Mouse (Mus musculus) c-Kit-positive CD71-positive TER-119-negative erythroid progenitor cells, embryonic 14.5 days (primary cell): ENCODE results near the gene Cyth4.
A peak's percentile ranks its signal among the peaks of the same experiment; 100 is the strongest.

Source experiments
- DNase-seq: peaks from one replicate; pipeline ENCODE4 v3.0.0-alpha.2; 2013; ENCODE audit warnings: low read depth

The Cyth4 gene

DNA sequence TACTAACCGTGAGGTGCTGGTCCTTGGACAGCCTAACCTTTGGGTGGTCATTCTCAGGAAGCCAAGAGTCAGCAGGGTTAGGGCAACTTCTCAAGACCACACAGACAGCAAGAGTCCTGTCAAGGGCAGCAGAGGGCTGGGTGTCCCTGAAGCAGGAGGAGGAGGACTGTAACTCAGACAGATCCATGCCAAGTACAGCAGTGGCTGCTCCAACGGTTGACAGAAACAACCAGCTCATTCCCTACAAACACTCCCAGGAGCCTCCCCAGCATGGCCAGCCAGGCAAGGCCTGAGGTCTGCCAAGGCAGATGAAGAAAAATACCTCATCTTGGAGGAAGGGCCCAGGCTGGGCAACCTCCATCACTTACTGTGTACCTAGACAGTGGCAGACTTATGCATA is 20.1 kb downstream of the Cyth4 start:
- DNase-seq = no peak

DNA sequence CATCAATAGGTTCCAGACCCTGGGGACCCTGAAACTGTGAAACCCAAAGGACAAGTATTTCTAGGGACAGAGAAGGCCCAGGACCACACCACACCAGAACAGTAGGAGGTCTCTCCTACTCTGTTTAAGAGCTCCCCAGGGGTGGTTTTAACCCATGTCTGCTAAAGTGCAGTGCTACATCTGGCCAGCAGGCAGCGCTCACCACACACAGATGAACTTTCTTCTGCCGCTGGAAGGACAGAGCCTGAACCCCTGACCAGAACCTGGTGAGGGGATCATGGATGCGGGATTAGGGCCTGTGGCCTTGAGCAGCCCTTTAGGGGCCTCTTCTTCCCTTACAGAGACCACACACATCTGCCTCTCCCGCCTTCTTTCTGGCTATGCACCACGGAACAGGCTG is 26.6 kb downstream of the Cyth4 start:
- DNase-seq = peak; percentile 4

GRCm38 (mm10) chr15:78624431-78624950 is 27.6 kb downstream of the Cyth4 start:
- no peak for DNase-seq

DNA sequence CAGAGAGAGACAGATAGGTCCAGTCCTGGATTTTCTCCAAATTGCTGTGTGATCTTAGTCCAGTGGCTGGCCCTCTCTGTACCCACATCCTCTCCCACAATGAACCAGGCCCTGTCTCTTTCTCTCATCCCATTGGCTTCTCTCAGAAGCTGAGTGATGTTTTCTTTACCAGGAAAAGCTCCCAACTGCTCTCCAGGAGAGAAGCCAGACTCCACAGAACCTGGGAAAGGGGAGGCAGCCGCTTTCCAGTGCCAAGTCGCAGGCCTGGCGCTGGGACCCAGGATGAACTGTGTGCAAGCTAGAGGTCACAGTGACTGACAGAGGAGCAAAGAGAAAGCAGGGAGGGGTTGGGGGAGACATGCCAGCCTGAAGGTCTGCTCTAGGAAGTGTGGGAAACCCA is 28.1 kb downstream of the Cyth4 start:
- DNase-seq = no peak

DNA sequence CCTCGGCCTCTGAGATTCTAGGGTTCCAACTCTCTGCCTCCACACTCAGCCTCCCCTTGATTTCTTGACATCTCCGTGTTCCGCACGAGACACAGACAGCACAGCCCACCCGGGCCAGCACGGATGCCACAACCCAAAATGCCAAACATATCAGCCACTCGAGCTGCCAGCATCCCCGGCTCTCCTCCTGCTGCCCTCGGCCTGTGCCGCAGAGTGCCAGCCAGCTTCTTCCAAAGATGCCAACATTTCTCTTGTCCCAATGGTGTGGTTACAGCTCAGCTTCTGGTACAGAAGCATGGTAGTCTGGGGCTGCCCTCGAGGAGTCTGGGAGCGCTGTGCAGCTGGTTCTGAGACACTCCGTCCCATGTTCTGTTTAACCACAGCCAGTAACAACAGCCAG is 29.4 kb downstream of the Cyth4 start:
- no peak for DNase-seq

GRCm38 (mm10) chr15:78632387-78632786 is 35.5 kb downstream of the Cyth4 start:
- DNase-seq = no peak

- no peak for DNase-seq
Observed at GRCm38 (mm10) chr15:78633413-78633812, 36.6 kb downstream of the Cyth4 start.

DNA sequence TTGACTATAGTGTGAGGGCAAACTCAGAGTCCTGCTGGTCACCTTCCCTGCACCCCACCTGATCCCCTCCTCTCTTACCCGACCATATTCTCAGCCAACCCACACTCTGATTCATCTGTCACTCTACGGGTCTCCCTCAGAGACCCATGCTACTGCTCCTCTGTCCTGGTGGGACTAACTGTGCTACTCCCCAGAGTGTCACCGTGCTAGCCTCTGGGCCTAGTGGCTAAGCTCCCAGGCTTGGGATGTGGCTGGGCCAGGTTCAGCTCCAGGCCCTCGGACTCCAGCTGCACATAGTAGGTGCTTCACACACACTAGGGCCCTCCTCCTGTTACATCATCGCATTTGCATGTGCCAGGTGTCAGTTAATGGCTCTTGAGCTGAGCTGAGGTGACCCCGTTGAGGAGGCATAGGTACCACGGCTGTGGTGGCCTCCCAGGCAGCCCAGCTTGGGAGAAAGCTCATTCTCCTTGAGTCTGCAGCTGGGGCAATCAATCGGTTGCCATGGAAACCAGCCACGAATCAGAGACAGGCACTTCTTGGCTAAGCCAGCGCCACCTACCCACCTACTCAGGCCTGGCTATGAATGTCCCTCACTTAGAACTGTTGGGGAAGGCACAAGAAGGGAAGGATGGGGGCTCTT is 37.4 kb downstream of the Cyth4 start:
- peak; percentile 3 for DNase-seq

- no peak for DNase-seq
Observed at GRCm38 (mm10) chr15:78635231-78635630, 38.4 kb downstream of the Cyth4 start.

GRCm38 (mm10) chr15:78643633-78644032 is 46.8 kb downstream of the Cyth4 start:
- DNase-seq = no peak

DNA sequence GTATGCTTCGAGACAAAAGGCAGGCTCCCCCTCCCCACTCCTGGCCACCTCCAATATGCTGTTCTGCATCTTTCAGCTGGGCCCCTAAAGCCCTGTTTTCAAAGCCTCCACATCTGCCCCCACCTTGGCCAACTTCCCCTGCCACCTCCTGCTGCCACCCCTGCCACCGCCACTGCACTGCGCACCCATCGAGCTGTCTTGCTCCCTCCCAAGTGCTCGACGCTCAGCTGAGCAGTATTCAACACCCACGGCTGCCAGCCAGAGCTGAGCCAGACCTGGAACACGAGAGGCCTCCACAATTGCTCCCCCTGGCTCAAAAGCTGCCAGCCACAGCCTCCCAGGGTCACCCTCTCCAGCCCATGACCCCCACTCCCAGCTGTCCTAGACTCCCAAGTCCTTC is 47.8 kb downstream of the Cyth4 start:
- no peak for DNase-seq

- no peak for DNase-seq
Observed at GRCm38 (mm10) chr15:78647746-78648145, 50.9 kb downstream of the Cyth4 start.

- DNase-seq = no peak
Observed at GRCm38 (mm10) chr15:78651169-78651568, 54.3 kb downstream of the Cyth4 start.

DNA sequence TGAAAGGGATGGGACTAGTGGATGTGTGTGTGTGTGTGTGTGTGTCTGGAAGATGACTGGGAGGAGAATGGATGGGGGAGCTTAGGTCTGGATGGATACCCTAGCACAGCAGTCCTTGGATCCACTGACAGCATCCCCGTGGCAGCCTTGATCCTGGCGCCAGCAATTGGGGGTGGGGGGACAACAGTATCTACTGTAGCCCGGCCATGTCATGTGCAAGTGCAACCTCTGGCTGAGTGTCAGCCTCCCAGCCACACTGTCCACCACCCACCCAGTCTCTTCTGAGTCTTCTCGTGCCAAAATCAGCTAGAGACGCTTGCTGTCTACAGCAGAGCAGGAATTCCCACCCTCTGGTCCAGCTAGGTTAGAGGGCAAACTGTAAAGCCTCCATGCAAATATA is 67.4 kb downstream of the Cyth4 start:
- DNase-seq = no peak

GRCm38 (mm10) chr15:78669221-78669871 is 72.5 kb downstream of the Cyth4 start:
- DNase-seq = no peak

- DNase-seq = no peak
Observed at GRCm38 (mm10) chr15:78670341-78670740, 73.5 kb downstream of the Cyth4 start.
